In the genomic region with DNA sequence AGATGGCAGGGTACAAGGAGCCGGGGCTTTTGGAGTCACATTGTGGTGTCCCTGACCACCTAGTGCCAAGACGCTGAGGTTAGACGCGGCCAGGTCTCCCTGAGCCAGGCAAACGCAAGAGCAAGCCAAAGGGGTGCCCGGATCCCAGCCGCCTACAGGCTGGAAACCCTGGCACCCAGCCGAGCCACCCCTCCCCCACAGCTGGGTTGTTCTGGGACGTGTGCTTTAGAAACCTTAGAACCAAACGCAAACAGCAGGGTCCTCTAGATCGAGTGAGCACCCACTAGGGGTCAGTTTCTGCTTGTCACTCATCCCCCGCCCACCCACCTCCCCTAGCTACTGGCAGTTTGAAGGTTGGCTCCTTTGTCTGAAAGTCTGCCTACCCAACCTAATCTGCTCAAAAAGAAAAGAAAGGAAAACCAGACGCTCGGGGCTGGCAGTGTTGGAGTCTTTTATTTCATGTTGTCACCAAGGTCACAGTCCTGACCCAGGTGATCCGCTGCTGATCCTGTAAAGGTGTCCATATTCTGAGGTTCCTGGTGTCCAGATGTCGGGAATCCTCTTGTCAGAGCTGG, we compare ENCODE assay signal across 8 mouse cellular contexts. TPM values are rescaled to one million over a fixed set of nuclear protein-coding genes. Genes with fewer than 3 reads are reported as not detected.
DNase-seq lines count a peak whose midpoint lies in the region; ATAC-seq lines count a peak whose summit lies in the region.

No protein-coding gene starts in this region.

- peak; percentile 12 for DNase-seq in cerebellum, adult 11 months
- no peak for DNase-seq in cerebellum, adult 8-10 months
- DNase-seq in cerebellum, postnatal 36 days: peak; percentile 44 to 58
- DNase-seq in heart, adult 18-20 months: peak; percentile 55 to 76
- DNase-seq in kidney, adult 11 months: peak; percentile 65

- no peaks in the 10 kb centered on the region for H3K4me1 ChIP-seq in liver, embryonic 16.5 days (ENCODE audit: control insufficient read depth, low read depth, low read length)
- peaks cover 45% of the 10 kb centered on the region for H3K4me1 ChIP-seq in neural tube, embryonic 15.5 days

- H3K9me3 ChIP-seq in liver, embryonic 16.5 days (replicated peaks; ENCODE audit: control insufficient read depth, low read length): no peaks in the 10 kb centered on the region
- H3K9me3 ChIP-seq in neural tube, embryonic 15.5 days (replicated peaks): no peaks in the 10 kb centered on the region

- H3K27ac ChIP-seq in liver, embryonic 16.5 days (ENCODE audit: low read length): no peak overlapping the region
- H3K27ac ChIP-seq in neural tube, embryonic 15.5 days (replicated peaks): no peak overlapping the region

- H3K4me3 ChIP-seq in liver, embryonic 16.5 days (ENCODE audit: low read depth, low read length): peak overlapping the region; percentile 33
- H3K4me3 ChIP-seq in neural tube, embryonic 15.5 days (replicated peaks): peak overlapping the region; percentile 27

- no peak overlapping the region for H3K9ac ChIP-seq in liver, embryonic 16.5 days (ENCODE audit: low read depth, low read length)
- H3K9ac ChIP-seq in neural tube, embryonic 15.5 days (replicated peaks): no peak overlapping the region

- H3K36me3 ChIP-seq in liver, embryonic 16.5 days (ENCODE audit: control insufficient read depth, insufficient read depth): no peaks in the 10 kb centered on the region
- H3K36me3 ChIP-seq in neural tube, embryonic 15.5 days: no peaks in the 10 kb centered on the region

- H3K27me3 ChIP-seq in liver, embryonic 16.5 days (ENCODE audit: control insufficient read depth, insufficient read depth, low read depth, low read length): peaks cover 26% of the 10 kb centered on the region
- H3K27me3 ChIP-seq in neural tube, embryonic 15.5 days (replicated peaks): peaks cover 11% of the 10 kb centered on the region

- H3K4me2 ChIP-seq in liver, embryonic 16.5 days (ENCODE audit: low read depth, low read length): peak overlapping the region; percentile 44
- peak overlapping the region; percentile 55 for H3K4me2 ChIP-seq in neural tube, embryonic 15.5 days

- WGBS in liver, embryonic 16.5 days (ENCODE audit: insufficient replicate concordance): 9% methylated on average over 16 of the region's 16 CpGs
- 9% methylated on average over 16 of the region's 16 CpGs for WGBS in neural tube, embryonic 15.5 days

- peak; percentile 45; the same call in 1 of the 2 replicates for ATAC-seq in liver, embryonic 16.5 days (ENCODE audit: low read depth)
- ATAC-seq in neural tube, embryonic 15.5 days (ENCODE audit: low FRiP score): peak; percentile 25; the same call in 1 of the 2 replicates
- ATAC-seq in monocyte, adult 5-6 weeks (replicated peaks; ENCODE audit: insufficient number of reproducible peaks, low FRiP score, low TSS enrichment, poor library complexity, severe bottlenecking): no peak

RNA-seq across cellular contexts. Expression of a gene that starts 4.1 kb away (rescaled TPM):
- 1 to 10 TPM in 1 of 2 experiments, under 1 TPM in 1; 0.42 to 1.2 TPM for total RNA-seq in heart, adult 18-20 months (2021)
- 0.78 and 1.7 TPM in 2 replicates for polyA plus RNA-seq in liver, embryonic 16.5 days (2015; fragmentation: Nextera tagmentation; extraction: Ambion mirVana)
- 20.5 and 21.2 TPM in 2 replicates for polyA plus RNA-seq in neural tube, embryonic 15.5 days (2015; fragmentation: Nextera tagmentation; extraction: Ambion mirVana)
- total RNA-seq in monocyte, adult 5-6 weeks (2017): 0.29 TPM in 1 of 3 replicates, not detected in the others

RNA-seq across cellular contexts. Expression of a gene that starts 45.1 kb away (rescaled TPM):
- total RNA-seq in heart, adult 18-20 months (2021): 1,000 to 10,000 TPM in 1 of 2 experiments, 100 to 1,000 TPM in 1; 936 to 1,036 TPM
- 435 and 470 TPM in 2 replicates for polyA plus RNA-seq in liver, embryonic 16.5 days (2015; fragmentation: Nextera tagmentation; extraction: Ambion mirVana)
- polyA plus RNA-seq in neural tube, embryonic 15.5 days (2015; fragmentation: Nextera tagmentation; extraction: Ambion mirVana): 849 and 1,018 TPM in 2 replicates
- total RNA-seq in monocyte, adult 5-6 weeks (2017): 70.5 to 164 TPM (median 136 TPM) in 3 replicates
